Mouse (Mus musculus): Measurements from ENCODE around the gene Pex14.

DNA sequence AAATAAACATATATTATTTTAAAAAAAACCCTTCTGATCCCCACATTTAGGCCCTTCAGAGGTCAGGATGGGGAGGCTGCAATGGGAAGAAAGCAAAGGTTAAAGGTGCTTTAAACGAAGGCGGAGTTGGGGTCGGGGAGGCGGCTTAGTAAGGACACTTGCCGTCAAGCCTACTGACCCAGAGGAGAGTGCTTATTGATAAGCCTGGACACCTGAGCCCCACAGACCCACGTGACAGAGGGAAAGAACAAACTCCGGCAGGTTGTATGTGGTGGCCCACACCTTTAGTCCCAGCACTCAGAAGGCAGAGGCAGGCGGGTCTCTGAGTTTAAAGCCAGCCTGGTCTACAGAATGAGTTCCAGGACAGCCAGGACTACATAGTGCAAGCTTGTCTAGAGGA, 19.6 kb downstream of the Pex14 start:
- TF ChIP-seq CTCF (IDR thresholded peaks at IDR 0.05) (no peak), EP300 (IDR thresholded peaks at IDR 0.05) (no peak)

Measured in lung, postnatal 0 days (tissue).